Mouse (Mus musculus) C2C12 (cell line): ENCODE data around the gene Rasl10a.
A peak's percentile ranks its signal among the peaks of the same experiment; 100 is the strongest.

ENCODE experiments used
- CEBPB ChIP-seq: IDR thresholded peaks from one replicate; pipeline ENCODE4 v1.6.1; 2011; ENCODE audit warnings: low read depth, mild to moderate bottlenecking, control low read depth, moderate library complexity
- CTCF ChIP-seq: IDR thresholded peaks from one replicate; pipeline ENCODE4 v1.5.1; 2011; ENCODE audit not compliant: control insufficient read depth, insufficient read depth, insufficient read length
- MAX ChIP-seq: IDR thresholded peaks from one replicate; pipeline ENCODE4 v1.6.1; 2011; ENCODE audit warnings: mild to moderate bottlenecking, control low read depth
- MYOG ChIP-seq: IDR thresholded peaks from one replicate; pipeline ENCODE4 v1.6.1; 2011; ENCODE audit not compliant: control insufficient read depth, insufficient read length; ENCODE audit errors: extremely low read depth
- USF1 ChIP-seq: IDR thresholded peaks from one replicate; pipeline ENCODE4 v1.6.1; 2011; ENCODE audit warnings: low read depth, mild to moderate bottlenecking, control low read depth, moderate library complexity

DNA sequence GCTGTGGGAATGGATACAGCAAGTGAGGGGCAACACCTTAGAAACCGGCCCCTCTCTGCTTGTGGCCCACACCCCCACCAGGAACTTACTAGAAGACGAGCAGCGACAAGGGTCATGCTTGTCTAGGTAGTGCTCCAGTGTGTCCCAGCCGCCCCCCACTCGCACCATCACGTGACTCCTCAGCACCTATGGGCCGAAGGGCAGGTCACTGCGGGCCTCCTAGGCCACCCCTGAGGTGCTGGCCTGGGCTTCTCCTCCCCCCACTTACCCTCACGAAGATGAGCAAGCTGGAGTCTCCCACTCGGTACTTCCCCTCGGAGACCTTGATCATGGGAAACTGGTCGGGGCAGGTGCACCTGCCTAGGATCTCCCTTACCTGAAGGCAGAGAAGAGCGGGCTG, 4.4 kb downstream of the Rasl10a start:
- TF ChIP-seq MAX, result no peak
- no peak for TF ChIP-seq CTCF
- TF ChIP-seq USF1, result peak; percentile 14
- TF ChIP-seq CEBPB, result no peak
- no peak for TF ChIP-seq MYOG
